Mouse (Mus musculus) frontal cortex, postnatal 36 days (tissue): Measurements from ENCODE around the gene Plbd1.

Experiments
- DNase-seq, 2 experiments: peaks; one replicate each; pipeline ENCODE4 v3.0.0; 2022; ENCODE audit warnings: low spot score in 2 of 2

Gene Plbd1

GRCm38 (mm10) chr6:136653331-136653730 lies 8.4 kb downstream of the Plbd1 start:
- DNase-seq: no peak

- DNase-seq: no peak
Measured at GRCm38 (mm10) chr6:136650664-136651063, 11.1 kb downstream of the Plbd1 start.

- no peak for DNase-seq
Measured at GRCm38 (mm10) chr6:136647455-136647861, 14.3 kb downstream of the Plbd1 start.

GRCm38 (mm10) chr6:136646207-136646606 lies 15.5 kb downstream of the Plbd1 start:
- DNase-seq: no peak

GRCm38 (mm10) chr6:136645754-136646153 lies 16.0 kb downstream of the Plbd1 start:
- no peak for DNase-seq

- no peak for DNase-seq
Measured at GRCm38 (mm10) chr6:136644171-136644570, 17.6 kb downstream of the Plbd1 start.

GRCm38 (mm10) chr6:136634982-136635381 lies 26.7 kb downstream of the Plbd1 start:
- DNase-seq: no peak

GRCm38 (mm10) chr6:136633719-136634118 lies 28.0 kb downstream of the Plbd1 start:
- no peak for DNase-seq

GRCm38 (mm10) chr6:136633154-136633553 lies 28.6 kb downstream of the Plbd1 start:
- DNase-seq: no peak

GRCm38 (mm10) chr6:136631945-136632534 lies 29.7 kb downstream of the Plbd1 start:
- DNase-seq: no peak

GRCm38 (mm10) chr6:136631519-136631918 lies 30.2 kb downstream of the Plbd1 start:
- no peak for DNase-seq

- DNase-seq: no peak
Measured at GRCm38 (mm10) chr6:136629639-136630038, 32.1 kb downstream of the Plbd1 start.

- DNase-seq: no peak
Measured at GRCm38 (mm10) chr6:136625421-136625820, 36.3 kb downstream of the Plbd1 start.

GRCm38 (mm10) chr6:136620361-136621139 lies 41.2 kb downstream of the Plbd1 start:
- DNase-seq: peak; percentile 80 to 87

- no peak for DNase-seq
Measured at GRCm38 (mm10) chr6:136614156-136614555, 47.6 kb downstream of the Plbd1 start.

- no peak for DNase-seq
Measured at GRCm38 (mm10) chr6:136612312-136612711, 49.4 kb downstream of the Plbd1 start.

GRCm38 (mm10) chr6:136611351-136612215 lies 50.1 kb downstream of the Plbd1 start:
- no peak for DNase-seq

- no peak for DNase-seq
Measured at GRCm38 (mm10) chr6:136602601-136603000, 59.1 kb downstream of the Plbd1 start.

- DNase-seq: no peak
Measured at GRCm38 (mm10) chr6:136594541-136594940, 67.2 kb downstream of the Plbd1 start.

- DNase-seq: no peak
Measured at GRCm38 (mm10) chr6:136590739-136591138, 71.0 kb downstream of the Plbd1 start.

GRCm38 (mm10) chr6:136566002-136566401 lies 95.7 kb downstream of the Plbd1 start:
- no peak for DNase-seq
